Mouse (Mus musculus): ENCODE data around the gene Tbck. TPM values are rescaled to one million over a fixed set of nuclear protein-coding genes. Genes with fewer than 3 reads are reported as not detected.

Gene Tbck
- polyA plus RNA-seq, 1 experiment from 2014 or later, result 11.3 TPM

DNA sequence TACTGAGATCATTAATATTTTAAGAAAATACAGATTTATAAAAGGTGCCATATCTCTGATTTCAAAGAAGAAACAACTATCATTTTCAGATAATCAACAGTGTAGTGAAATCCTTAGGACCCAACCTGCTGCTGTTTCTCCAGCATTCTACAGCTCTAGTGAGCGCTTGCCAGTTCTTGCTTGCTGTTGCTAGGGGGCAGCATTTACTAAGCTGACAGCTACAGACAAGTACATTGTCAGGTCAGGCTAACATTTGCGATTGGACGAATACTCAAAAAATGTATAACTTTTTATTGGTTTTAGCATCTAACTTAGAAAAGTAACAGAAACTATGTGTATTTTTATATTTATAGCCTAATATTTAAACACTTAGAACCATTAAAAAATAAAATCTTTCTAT, 63.1 kb downstream of the Tbck start:
- H3K4me3 ChIP-seq (ENCODE audit: low read depth, low read length), result no peak overlapping the region
- WGBS, result 12% methylated on average over 3 of the region's 3 CpGs
- ATAC-seq (peak; percentile 85), DNase-seq (ENCODE audit: low spot score) (peak; percentile 87)
- no peaks in the 10 kb centered on the region for H3K4me1 ChIP-seq (ENCODE audit: insufficient read depth, low read depth, low read length)
- no peaks in the 10 kb centered on the region for H3K9me3 ChIP-seq (ENCODE audit: low read length)
- H3K4me2 ChIP-seq (replicated peaks; ENCODE audit: low read depth, low read length), result no peak overlapping the region
- H3K9ac ChIP-seq (replicated peaks; ENCODE audit: low read depth), result no peak overlapping the region
- H3K27ac ChIP-seq (ENCODE audit: low read length), result no peak overlapping the region
- H3K36me3 ChIP-seq (ENCODE audit: insufficient read depth, low read length), result no peaks in the 10 kb centered on the region
- H3K27me3 ChIP-seq (replicated peaks; ENCODE audit: insufficient read depth, low read length), result no peaks in the 10 kb centered on the region
- TF ChIP-seq EP300 (IDR thresholded peaks at IDR 0.05), result no peak
- TF ChIP-seq CTCF (IDR thresholded peaks at IDR 0.05), result peak; percentile 94

DNA sequence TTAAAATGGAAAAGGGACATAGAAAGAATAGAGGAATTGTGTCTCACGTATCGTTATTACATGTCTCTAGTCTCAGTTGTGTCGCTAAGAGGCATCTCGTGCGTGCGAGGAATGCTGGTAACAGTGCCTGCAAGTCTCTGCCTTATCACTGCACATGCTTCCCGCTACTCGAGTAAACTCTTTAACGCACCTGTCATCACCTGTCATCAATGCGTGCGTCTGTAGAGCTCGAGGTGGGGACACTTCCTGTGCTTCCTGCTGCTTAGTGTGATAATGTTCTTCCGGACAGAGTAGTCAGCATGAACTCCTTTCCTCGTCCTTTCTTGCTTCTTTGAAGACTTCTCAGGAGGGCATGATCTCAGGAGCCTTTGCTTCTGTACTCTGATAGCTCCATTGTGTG, 63.8 kb downstream of the Tbck start:
- Histone ChIP-seq H3K27ac (ENCODE audit: low read length) (no peak overlapping the region), H3K4me2 (replicated peaks; ENCODE audit: low read depth, low read length) (no peak overlapping the region), H3K27me3 (replicated peaks; ENCODE audit: insufficient read depth, low read length) (no peaks in the 10 kb centered on the region), H3K36me3 (ENCODE audit: insufficient read depth, low read length) (no peaks in the 10 kb centered on the region), H3K9me3 (ENCODE audit: low read length) (no peaks in the 10 kb centered on the region), H3K9ac (replicated peaks; ENCODE audit: low read depth) (no peak overlapping the region), H3K4me3 (ENCODE audit: low read depth, low read length) (no peak overlapping the region), H3K4me1 (ENCODE audit: insufficient read depth, low read depth, low read length) (no peaks in the 10 kb centered on the region)
- peak; percentile 46; the same call in 1 of the 2 replicates for ATAC-seq
- TF ChIP-seq CTCF (IDR thresholded peaks at IDR 0.05) (no peak), EP300 (IDR thresholded peaks at IDR 0.05) (peak; percentile 15; the same call in 1 of the 2 replicates)
- DNase-seq (ENCODE audit: low spot score), result no peak
- 48% methylated on average over 14 of the region's 14 CpGs for WGBS

DNA sequence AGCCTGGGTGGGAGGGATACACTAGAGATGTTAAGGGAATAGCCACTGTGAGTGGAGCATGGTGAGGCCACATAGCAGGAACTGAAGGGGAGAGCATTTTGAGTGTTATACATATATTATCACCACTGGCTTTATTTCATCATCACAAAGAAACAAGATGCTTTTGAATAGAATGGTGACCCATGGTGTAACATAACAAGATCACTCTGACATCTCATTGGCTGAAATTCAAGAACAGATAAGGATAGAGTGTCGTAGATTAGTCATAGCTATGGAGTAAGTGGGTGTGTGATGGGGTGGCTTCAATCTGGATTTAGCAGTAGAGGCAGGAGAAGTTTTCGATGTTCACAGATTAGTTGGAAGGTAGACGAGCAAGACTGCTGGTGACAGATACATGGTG, 64.8 kb downstream of the Tbck start:
- peak; percentile 70 for ATAC-seq
- Histone ChIP-seq H3K27ac (ENCODE audit: low read length) (no peak overlapping the region), H3K9me3 (ENCODE audit: low read length) (no peaks in the 10 kb centered on the region), H3K4me3 (ENCODE audit: low read depth, low read length) (no peak overlapping the region), H3K9ac (replicated peaks; ENCODE audit: low read depth) (no peak overlapping the region), H3K4me2 (replicated peaks; ENCODE audit: low read depth, low read length) (no peak overlapping the region), H3K27me3 (replicated peaks; ENCODE audit: insufficient read depth, low read length) (no peaks in the 10 kb centered on the region), H3K36me3 (ENCODE audit: insufficient read depth, low read length) (no peaks in the 10 kb centered on the region), H3K4me1 (ENCODE audit: insufficient read depth, low read depth, low read length) (no peaks in the 10 kb centered on the region)
- TF ChIP-seq CTCF (IDR thresholded peaks at IDR 0.05) (no peak), EP300 (IDR thresholded peaks at IDR 0.05) (peak; percentile 42; the same call in 1 of the 2 replicates)
- peak; percentile 82 for DNase-seq (ENCODE audit: low spot score)
- 63% methylated on average over 3 of the region's 3 CpGs for WGBS

DNA sequence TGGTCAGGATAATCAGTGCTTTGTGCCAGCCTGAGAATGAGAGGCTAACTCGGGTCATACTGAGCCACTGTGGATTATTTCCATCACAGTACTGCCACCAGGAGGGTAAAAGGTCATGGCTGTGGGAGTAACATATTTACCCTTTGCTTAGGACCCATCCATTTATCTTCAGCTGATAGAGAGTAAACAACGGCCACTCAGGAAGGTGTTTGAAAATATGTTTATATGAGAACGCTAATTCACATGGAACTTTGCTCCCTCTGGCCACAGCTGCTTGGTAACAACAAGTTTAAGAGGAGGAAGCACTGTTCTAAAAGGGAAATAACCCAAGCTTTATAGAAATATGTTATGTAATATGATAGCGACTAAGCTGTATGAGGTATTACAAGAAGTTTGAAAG, 68.8 kb downstream of the Tbck start:
- Histone ChIP-seq H3K4me3 (ENCODE audit: low read depth, low read length) (no peak overlapping the region), H3K9me3 (ENCODE audit: low read length) (no peaks in the 10 kb centered on the region), H3K4me2 (replicated peaks; ENCODE audit: low read depth, low read length) (no peak overlapping the region), H3K27me3 (replicated peaks; ENCODE audit: insufficient read depth, low read length) (no peaks in the 10 kb centered on the region), H3K36me3 (ENCODE audit: insufficient read depth, low read length) (no peaks in the 10 kb centered on the region), H3K4me1 (ENCODE audit: insufficient read depth, low read depth, low read length) (no peaks in the 10 kb centered on the region), H3K27ac (ENCODE audit: low read length) (no peak overlapping the region), H3K9ac (replicated peaks; ENCODE audit: low read depth) (no peak overlapping the region)
- ATAC-seq (peak; percentile 85), DNase-seq (ENCODE audit: low spot score) (peak; percentile 81)
- WGBS, result 19% methylated on average over 4 of the region's 4 CpGs
- TF ChIP-seq CTCF (IDR thresholded peaks at IDR 0.05) (no peak), EP300 (IDR thresholded peaks at IDR 0.05) (peak; percentile 70)

DNA sequence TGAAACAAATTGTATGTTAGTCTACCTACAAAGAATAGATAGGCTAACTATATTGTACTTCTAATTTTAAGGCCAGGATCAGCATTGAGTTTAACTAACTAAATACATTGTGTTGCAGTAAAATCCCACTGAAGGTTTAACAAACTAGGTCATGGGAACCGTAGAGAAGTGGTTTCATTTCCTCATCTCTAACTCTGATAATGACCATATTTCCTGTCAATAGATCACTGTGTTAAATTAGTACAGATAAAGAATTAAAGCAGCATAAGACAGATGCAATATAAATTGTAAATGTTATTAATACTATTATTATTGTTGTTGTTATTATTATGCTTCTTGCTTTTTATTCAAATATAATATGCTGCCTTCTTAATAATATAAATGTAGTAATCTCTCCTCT, 72.3 kb downstream of the Tbck start:
- 60% methylated on average over 1 of the region's 1 CpGs for WGBS
- H3K36me3 ChIP-seq (ENCODE audit: insufficient read depth, low read length), result no peaks in the 10 kb centered on the region
- H3K9me3 ChIP-seq (ENCODE audit: low read length), result no peaks in the 10 kb centered on the region
- H3K4me1 ChIP-seq (ENCODE audit: insufficient read depth, low read depth, low read length), result no peaks in the 10 kb centered on the region
- H3K4me2 ChIP-seq (replicated peaks; ENCODE audit: low read depth, low read length), result no peak overlapping the region
- H3K27me3 ChIP-seq (replicated peaks; ENCODE audit: insufficient read depth, low read length), result no peaks in the 10 kb centered on the region
- H3K27ac ChIP-seq (ENCODE audit: low read length), result no peak overlapping the region
- H3K9ac ChIP-seq (replicated peaks; ENCODE audit: low read depth), result no peak overlapping the region
- no peak overlapping the region for H3K4me3 ChIP-seq (ENCODE audit: low read depth, low read length)
- no peak for TF ChIP-seq CTCF (IDR thresholded peaks at IDR 0.05)
- TF ChIP-seq EP300 (IDR thresholded peaks at IDR 0.05), result no peak
- DNase-seq (ENCODE audit: low spot score) (no peak), ATAC-seq (no peak)

DNA sequence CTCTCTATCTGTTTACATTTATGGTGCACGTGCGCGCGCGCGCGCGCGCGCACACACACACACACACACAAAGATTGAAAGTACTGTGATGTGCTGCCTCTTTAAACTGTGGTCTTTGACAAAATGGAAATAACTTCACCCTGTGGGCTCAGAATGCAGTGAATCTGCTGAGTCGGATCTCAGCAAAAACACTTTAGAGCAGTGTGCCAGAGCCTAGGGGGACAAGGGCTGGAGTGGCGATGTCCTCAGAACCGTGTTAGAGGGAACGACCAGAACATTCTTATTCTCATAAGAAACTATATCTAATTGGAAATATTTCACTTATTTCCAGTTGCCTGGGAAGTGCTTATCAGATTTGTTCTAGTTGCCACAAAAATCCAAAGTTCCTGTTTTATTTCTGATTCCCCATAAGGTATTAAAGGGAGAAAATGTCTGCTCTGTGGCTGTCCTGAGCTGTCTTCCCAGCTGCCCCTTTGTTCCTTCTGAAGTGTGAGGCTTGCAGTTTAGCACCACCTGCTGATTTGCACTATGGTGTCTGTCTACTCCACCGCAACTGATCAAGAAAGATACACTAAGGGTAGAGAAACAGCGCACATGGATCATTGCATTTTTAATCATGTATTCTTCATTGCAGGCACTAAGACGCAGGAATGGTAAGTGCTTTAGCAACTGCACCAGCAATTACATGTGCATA, 82.2 kb downstream of the Tbck start:
- no peak overlapping the region for H3K4me2 ChIP-seq (replicated peaks; ENCODE audit: low read depth, low read length)
- no peaks in the 10 kb centered on the region for H3K4me1 ChIP-seq (ENCODE audit: insufficient read depth, low read depth, low read length)
- H3K27me3 ChIP-seq (replicated peaks; ENCODE audit: insufficient read depth, low read length), result no peaks in the 10 kb centered on the region
- TF ChIP-seq CTCF (IDR thresholded peaks at IDR 0.05) (no peak), EP300 (IDR thresholded peaks at IDR 0.05) (no peak)
- no peak overlapping the region for H3K4me3 ChIP-seq (ENCODE audit: low read depth, low read length)
- ATAC-seq, result no peak
- 90% methylated on average over 17 of the region's 17 CpGs for WGBS
- no peak overlapping the region for H3K27ac ChIP-seq (ENCODE audit: low read length)
- DNase-seq (ENCODE audit: low spot score), result no peak
- H3K9me3 ChIP-seq (ENCODE audit: low read length), result no peaks in the 10 kb centered on the region
- H3K9ac ChIP-seq (replicated peaks; ENCODE audit: low read depth), result no peak overlapping the region
- no peaks in the 10 kb centered on the region for H3K36me3 ChIP-seq (ENCODE audit: insufficient read depth, low read length)
